Mouse (Mus musculus): ENCODE results near the gene Oprm1.
"Not testable (repeated sequence)": the region's sequence is repeated elsewhere in the genome, so short reads cannot be mapped to it uniquely, and the experiment has no call there.

The Oprm1 gene

GRCm38 (mm10) chr10:6968334-6968733, 210.0 kb downstream of the Oprm1 start:
- no peak for DNase-seq (ENCODE audit: low read depth in 1 of 2, low spot score in 2 of 2)

- no peak for DNase-seq (ENCODE audit: low read depth in 1 of 2, low spot score in 2 of 2)
These were observed 219.5 kb downstream of the Oprm1 start for GRCm38 (mm10) chr10:6977843-6978242.

- DNase-seq (ENCODE audit: low read depth in 1 of 2, low spot score in 2 of 2) = no peak
These were observed 220.4 kb downstream of the Oprm1 start for GRCm38 (mm10) chr10:6978733-6979132.

- DNase-seq (ENCODE audit: low read depth in 1 of 2, low spot score in 2 of 2) = no peak
These were observed 220.9 kb downstream of the Oprm1 start for GRCm38 (mm10) chr10:6979216-6979615.

GRCm38 (mm10) chr10:6979789-6980188, 221.5 kb downstream of the Oprm1 start:
- no peak for DNase-seq (ENCODE audit: low read depth in 1 of 2, low spot score in 2 of 2)

GRCm38 (mm10) chr10:6980236-6980635, 221.9 kb downstream of the Oprm1 start:
- no peak for DNase-seq (ENCODE audit: low read depth in 1 of 2, low spot score in 2 of 2)

- DNase-seq (ENCODE audit: low read depth in 1 of 2, low spot score in 2 of 2) = no peak
These were observed 224.4 kb downstream of the Oprm1 start for GRCm38 (mm10) chr10:6982751-6983151.

GRCm38 (mm10) chr10:6983431-6983830, 225.1 kb downstream of the Oprm1 start:
- DNase-seq (ENCODE audit: low read depth in 1 of 2, low spot score in 2 of 2) = no peak

- DNase-seq (ENCODE audit: low read depth in 1 of 2, low spot score in 2 of 2) = no peak
These were observed 227.9 kb downstream of the Oprm1 start for GRCm38 (mm10) chr10:6986246-6986645.

GRCm38 (mm10) chr10:6987399-6988098, 229.2 kb downstream of the Oprm1 start:
- no peak for DNase-seq (ENCODE audit: low read depth in 1 of 2, low spot score in 2 of 2)

GRCm38 (mm10) chr10:6988555-6988954, 230.2 kb downstream of the Oprm1 start:
- no peak for DNase-seq (ENCODE audit: low read depth in 1 of 2, low spot score in 2 of 2)

- DNase-seq (ENCODE audit: low read depth in 1 of 2, low spot score in 2 of 2) = no peak
These were observed 238.6 kb downstream of the Oprm1 start for GRCm38 (mm10) chr10:6996895-6997294.

- DNase-seq (ENCODE audit: low read depth in 1 of 2, low spot score in 2 of 2) = no peak
These were observed 240.4 kb downstream of the Oprm1 start for GRCm38 (mm10) chr10:6998576-6999250.

- no peak for DNase-seq (ENCODE audit: low read depth in 1 of 2, low spot score in 2 of 2)
These were observed 241.0 kb downstream of the Oprm1 start for GRCm38 (mm10) chr10:6999355-6999754.

GRCm38 (mm10) chr10:7003898-7004297, 245.6 kb downstream of the Oprm1 start:
- DNase-seq (ENCODE audit: low read depth in 1 of 2, low spot score in 2 of 2) = not testable (repeated sequence)

GRCm38 (mm10) chr10:7004980-7005538, 246.8 kb downstream of the Oprm1 start:
- no peak for DNase-seq (ENCODE audit: low read depth in 1 of 2, low spot score in 2 of 2)

- DNase-seq (ENCODE audit: low read depth in 1 of 2, low spot score in 2 of 2) = no peak
These were observed 252.2 kb downstream of the Oprm1 start for GRCm38 (mm10) chr10:7010543-7010942.

GRCm38 (mm10) chr10:7015199-7015598, 256.9 kb downstream of the Oprm1 start:
- no peak for DNase-seq (ENCODE audit: low read depth in 1 of 2, low spot score in 2 of 2)

- DNase-seq (ENCODE audit: low read depth in 1 of 2, low spot score in 2 of 2) = no peak
These were observed 261.6 kb downstream of the Oprm1 start for GRCm38 (mm10) chr10:7019781-7020386.

- DNase-seq (ENCODE audit: low read depth in 1 of 2, low spot score in 2 of 2) = no peak
These were observed 262.2 kb downstream of the Oprm1 start for GRCm38 (mm10) chr10:7020551-7020950.

- DNase-seq (ENCODE audit: low read depth in 1 of 2, low spot score in 2 of 2) = no peak
These were observed 266.7 kb downstream of the Oprm1 start for GRCm38 (mm10) chr10:7025028-7025427.

GRCm38 (mm10) chr10:7033459-7033858, 275.2 kb downstream of the Oprm1 start:
- DNase-seq (ENCODE audit: low read depth in 1 of 2, low spot score in 2 of 2) = no peak
